Mouse (Mus musculus) gastrocnemius, postnatal 14 days (tissue): ENCODE results near the gene Tcp11l2. TPM values are rescaled to one million over a fixed set of nuclear protein-coding genes. Genes with fewer than 3 reads are reported as not detected.

Source experiments
- DNase-seq: peaks from one replicate; pipeline ENCODE4 v3.0.0; 2021; ENCODE audit warnings: mixed read lengths
- intact Hi-C: fragments of 180-260 bp; cut with DNase I; formaldehyde crosslinking; loops from one replicate; pipeline ENCODE4 v1.15.1; 2025; ENCODE audit warnings: low total_unique reads
- total RNA-seq, 2 experiments: library from RNA; stranded (reverse); gene quantifications; 2 replicates each; pipeline ENCODE4 v1.2.3; 2021

Gene Tcp11l2
- total RNA-seq, 2 experiments from 2014 or later, result 68.4 to 118 TPM

- intact Hi-C loops, result no loop called here
- no peak for DNase-seq
These were observed 15.3 kb downstream of the Tcp11l2 start for GRCm38 (mm10) chr10:84591640-84592148.

- intact Hi-C loops, result no loop called here
- DNase-seq, result no peak
These were observed 16.3 kb downstream of the Tcp11l2 start for GRCm38 (mm10) chr10:84592745-84593144.

- intact Hi-C loops, result no loop called here
- no peak for DNase-seq
These were observed 20.8 kb downstream of the Tcp11l2 start for GRCm38 (mm10) chr10:84597127-84597785.

DNA sequence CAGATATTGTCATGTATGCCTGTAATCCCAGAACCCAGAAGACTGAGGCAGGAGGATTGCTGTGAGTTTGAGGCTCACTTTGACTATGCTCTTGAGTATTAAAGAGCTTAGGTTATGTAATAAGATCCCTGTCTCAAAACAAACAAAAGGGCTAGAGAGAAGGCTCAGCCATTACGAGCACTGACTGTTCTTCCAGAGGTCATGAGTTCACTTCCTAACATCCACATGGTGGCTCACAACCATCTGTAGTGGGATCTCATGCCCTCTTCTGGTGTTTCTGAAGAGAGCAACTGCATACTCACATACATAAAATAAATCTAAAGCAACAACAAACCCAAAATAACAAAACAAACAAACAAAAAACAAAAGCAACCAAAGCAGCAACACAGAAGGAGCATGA is 21.7 kb downstream of the Tcp11l2 start:
- intact Hi-C loops, result no loop called here
- no peak for DNase-seq

GRCm38 (mm10) chr10:84600136-84600535 is 23.7 kb downstream of the Tcp11l2 start:
- DNase-seq, result no peak
- intact Hi-C loops, result loop anchor here (10.0 kb wide), 1 partner anchor 85 kb away; no protein-coding TSS in a partner anchor

- intact Hi-C loops, result loop anchor here (10.0 kb wide), 1 partner anchor 90 kb away; no protein-coding TSS in a partner anchor
- no peak for DNase-seq
These were observed 27.9 kb downstream of the Tcp11l2 start for GRCm38 (mm10) chr10:84604335-84604734.

GRCm38 (mm10) chr10:84608361-84608760 is 31.9 kb downstream of the Tcp11l2 start:
- intact Hi-C loops, result loop anchor here (10.0 kb wide), 1 partner anchor 94 kb away; no protein-coding TSS in a partner anchor
- no peak for DNase-seq

GRCm38 (mm10) chr10:84610324-84610723 is 33.9 kb downstream of the Tcp11l2 start:
- intact Hi-C loops, result no loop called here
- no peak for DNase-seq

- no peak for DNase-seq
- intact Hi-C loops, result no loop called here
These were observed 34.4 kb downstream of the Tcp11l2 start for GRCm38 (mm10) chr10:84610783-84611182.

- no peak for DNase-seq
- intact Hi-C loops, result no loop called here
These were observed 35.2 kb downstream of the Tcp11l2 start for GRCm38 (mm10) chr10:84611664-84612063.

DNA sequence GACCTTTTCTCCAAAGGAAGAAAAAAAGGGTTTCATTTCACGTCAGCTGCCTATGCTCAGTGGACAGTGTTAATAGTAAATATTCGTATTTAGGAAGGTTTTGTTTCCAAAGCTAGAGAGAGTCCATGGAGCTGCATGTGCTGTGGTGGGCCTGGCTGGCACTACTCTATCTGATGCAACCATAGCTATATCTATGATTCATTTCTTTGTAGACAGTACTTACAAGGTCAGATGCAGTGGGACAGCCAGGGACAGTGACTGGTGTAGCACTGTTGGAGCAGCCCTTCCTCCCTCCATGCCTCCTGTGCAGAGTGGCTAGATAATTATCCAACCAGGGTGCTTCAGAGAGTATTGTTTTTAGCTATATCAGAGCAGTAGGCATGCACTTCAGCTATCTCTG is 35.9 kb downstream of the Tcp11l2 start:
- intact Hi-C loops, result no loop called here
- DNase-seq, result no peak

GRCm38 (mm10) chr10:84613366-84613765 is 36.9 kb downstream of the Tcp11l2 start:
- intact Hi-C loops, result no loop called here
- DNase-seq, result no peak

DNA sequence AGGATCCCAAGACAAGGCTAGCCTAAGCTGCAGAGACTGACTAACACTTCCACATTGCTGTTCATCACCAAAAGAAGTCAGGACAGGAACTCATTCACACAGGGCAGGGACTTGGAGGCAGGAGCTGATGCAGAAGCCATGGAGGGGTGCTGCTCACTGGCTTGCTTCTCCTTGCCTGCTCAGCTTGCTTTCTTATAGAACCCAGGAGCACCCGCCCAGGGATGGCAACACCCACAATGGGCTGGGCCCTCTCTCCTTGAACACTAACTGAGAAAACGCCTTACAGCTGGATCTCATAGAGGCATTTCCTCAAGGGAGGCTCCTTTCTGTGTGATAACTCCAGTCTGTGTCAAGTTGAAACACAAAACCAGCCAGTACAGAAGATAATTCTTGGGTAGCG is 38.6 kb downstream of the Tcp11l2 start:
- no peak for DNase-seq
- intact Hi-C loops, result no loop called here

- intact Hi-C loops, result no loop called here
- DNase-seq, result peak; percentile 92
These were observed 45.7 kb downstream of the Tcp11l2 start, which contains the start of gene Polr3b for GRCm38 (mm10) chr10:84621826-84622790. Polr3b (plus strand) TSS chr10:84622292.

DNA sequence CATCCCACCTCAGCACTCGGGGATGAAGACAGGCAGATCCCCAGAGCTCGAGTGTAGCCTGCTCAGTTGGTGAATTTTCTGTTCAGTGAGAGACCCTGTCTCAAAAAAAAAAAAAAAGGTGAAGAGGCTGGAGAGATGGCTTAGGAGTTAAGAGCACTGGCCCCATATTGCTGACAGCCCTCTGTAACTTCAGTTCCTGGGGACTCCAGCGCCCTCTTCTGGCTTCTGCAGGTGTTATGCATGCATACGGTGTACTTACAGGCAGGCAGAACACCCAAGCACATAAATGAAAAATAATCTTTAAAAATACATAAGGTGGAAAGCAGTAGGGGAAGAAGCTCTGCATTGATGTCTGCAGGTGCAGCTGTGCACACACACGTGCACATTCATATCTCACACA is 54.8 kb downstream of the Tcp11l2 start:
- DNase-seq, result peak; percentile 24
- intact Hi-C loops, result loop anchor here (5.0 kb wide), 1 partner anchor 114 kb away; no protein-coding TSS in a partner anchor

- intact Hi-C loops, result loop anchor here (5.0 kb wide), 1 partner anchor 115 kb away; no protein-coding TSS in a partner anchor
- DNase-seq, result no peak
These were observed 55.6 kb downstream of the Tcp11l2 start for GRCm38 (mm10) chr10:84632005-84632404.

DNA sequence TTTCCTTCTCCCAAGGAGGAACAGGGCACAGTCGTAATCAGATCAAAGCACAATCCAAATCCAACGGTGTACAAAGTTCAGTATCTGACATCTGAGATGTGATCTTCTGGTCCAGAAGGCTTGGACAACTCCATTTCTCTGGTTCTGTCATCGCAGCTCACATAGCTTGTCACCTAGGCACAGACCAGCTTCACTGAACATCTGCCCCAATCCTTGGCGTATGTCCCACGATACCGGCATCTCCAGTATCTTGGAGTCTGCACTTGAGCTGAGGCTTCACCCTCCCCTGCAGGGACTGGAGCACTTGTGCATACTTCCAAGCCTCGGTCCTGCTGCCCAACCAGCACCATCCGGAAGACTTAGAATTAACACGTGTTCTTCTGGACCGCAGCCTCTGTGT is 60.2 kb downstream of the Tcp11l2 start:
- DNase-seq, result peak; percentile 69
- intact Hi-C loops, result no loop called here

- no peak for DNase-seq
- intact Hi-C loops, result no loop called here
These were observed 62.0 kb downstream of the Tcp11l2 start for GRCm38 (mm10) chr10:84638382-84638781.

GRCm38 (mm10) chr10:84639525-84640287 is 63.3 kb downstream of the Tcp11l2 start:
- no peak for DNase-seq
- intact Hi-C loops, result loop anchor here (5.0 kb wide), 1 partner anchor 408 kb away; no protein-coding TSS in a partner anchor
